Mouse (Mus musculus) kidney, embryonic 16.5 days (tissue): Measurements from ENCODE around the gene Erbb3. TPM values are rescaled to one million over a fixed set of nuclear protein-coding genes. Genes with fewer than 3 reads are reported as not detected.
"Not testable (repeated sequence)": the region's sequence is repeated elsewhere in the genome, so short reads cannot be mapped to it uniquely, and the experiment has no call there.

ENCODE experiments used
- ATAC-seq: fragments of 200-750 bp; cut with Nextera tagmentation; 2 replicates; pipeline ENCODE4 v1.8.0; 2017; ENCODE audit warnings: moderate TSS enrichment; ENCODE audit not compliant: low FRiP score, low TSS enrichment
- H3K27ac ChIP-seq: fragments of 300-500 bp; sonication (generic); 2 replicates; pipeline ENCODE4 v1.5.1; 2014; ENCODE audit warnings: low read length
- H3K27me3 ChIP-seq: fragments of 300-500 bp; sonication (generic); 2 replicates; pipeline ENCODE4 v1.6.1; 2014; ENCODE audit warnings: low read length, control low read depth, mixed read lengths; ENCODE audit not compliant: insufficient read depth
- H3K36me3 ChIP-seq: fragments of 300-500 bp; sonication (generic); 2 replicates; pipeline ENCODE4 v1.6.1; 2014; ENCODE audit warnings: low read length, control low read depth, mixed read lengths; ENCODE audit not compliant: insufficient read depth
- H3K4me1 ChIP-seq: fragments of 300-500 bp; sonication (generic); 2 replicates; pipeline ENCODE4 v1.6.1; 2014; ENCODE audit warnings: low read length, control low read depth, mixed read lengths; ENCODE audit not compliant: insufficient read depth
- H3K4me2 ChIP-seq: fragments of 300-500 bp; sonication (generic); replicated peaks from 2 replicates; pipeline ENCODE4 v1.6.1; 2014; ENCODE audit warnings: low read depth, low read length
- H3K4me3 ChIP-seq: fragments of 300-500 bp; sonication (generic); 2 replicates; pipeline ENCODE4 v1.5.1; 2014; ENCODE audit warnings: mild to moderate bottlenecking, low read length
- H3K9ac ChIP-seq: fragments of 300-500 bp; sonication (generic); replicated peaks from 2 replicates; pipeline ENCODE4 v1.6.1; 2014; ENCODE audit warnings: low read length
- H3K9me3 ChIP-seq: fragments of 300-500 bp; sonication (generic); 2 replicates; pipeline ENCODE4 v1.6.1; 2016; ENCODE audit warnings: low read length, control low read depth
- WGBS: fragments of 180-500 bp; shearing (Covaris S2); extraction: QIAGEN DNeasy Blood & Tissue Kit; methylation state at CpG from one replicate; pipeline ENCODE4 v1.1.7; 2014; 5-methylcytosine and 5-hydroxymethylcytosine counted together
- polyA plus RNA-seq: library from polyadenylated mRNA; unstranded; fragments of >200 nt; fragmentation: Nextera tagmentation; extraction: Ambion mirVana; gene quantifications from 2 replicates; pipeline ENCODE4 v1.2.1, GENCODE M21; 2015

Gene Erbb3
- 11.5 and 12.8 TPM in 2 replicates for polyA plus RNA-seq

GRCm38 (mm10) chr10:128589464-128590192, at the start of gene Erbb3:
Erbb3 (minus strand) TSS chr10:128589652.
- Histone ChIP-seq H3K9ac (peak within 1 kb of the TSS; percentile 71), H3K4me1 (peaks cover 8% of the 10 kb centered on the region; the same call in 1 of the 2 replicates), H3K27me3 (peaks cover 19% of the 10 kb centered on the region), H3K36me3 (no peaks in the 10 kb centered on the region), H3K27ac (peak within 1 kb of the TSS; percentile 94), H3K4me3 (peak within 1 kb of the TSS; percentile 69), H3K4me2 (peak within 1 kb of the TSS; percentile 94), H3K9me3 (no peaks in the 10 kb centered on the region)
- 0% methylated on average over 38 of the region's 43 CpGs for WGBS
- ATAC-seq, result peak; percentile 69

- 0 out of 2 replicates have a peak, but pooled peaks cover 3% of the 10 kb centered on the region for H3K4me1 ChIP-seq
- no peak overlapping the region for H3K4me3 ChIP-seq
- no peak for ATAC-seq
- H3K9me3 ChIP-seq, result no peaks in the 10 kb centered on the region
- no peak overlapping the region for H3K27ac ChIP-seq
- no peaks in the 10 kb centered on the region for H3K27me3 ChIP-seq
- WGBS, result 26% methylated on average over 11 of the region's 11 CpGs
- peak overlapping the region; percentile 25; the same call in 1 of the 2 replicates for H3K9ac ChIP-seq
- H3K36me3 ChIP-seq, result 0 out of 2 replicates have a peak, but pooled peaks cover 6% of the 10 kb centered on the region
- peak overlapping the region; percentile 36; the same call in 1 of the 2 replicates for H3K4me2 ChIP-seq
Observed at GRCm38 (mm10) chr10:128637011-128637410, 47.6 kb upstream of the Erbb3 start.

- Histone ChIP-seq H3K27ac (no peak overlapping the region), H3K36me3 (0 out of 2 replicates have a peak, but pooled peaks cover 6% of the 10 kb centered on the region), H3K4me1 (0 out of 2 replicates have a peak, but pooled peaks cover 3% of the 10 kb centered on the region), H3K9ac (peak overlapping the region; percentile 25; the same call in 1 of the 2 replicates), H3K27me3 (no peaks in the 10 kb centered on the region), H3K4me3 (no peak overlapping the region), H3K9me3 (no peaks in the 10 kb centered on the region), H3K4me2 (no peak overlapping the region)
- WGBS, result 58% methylated on average over 6 of the region's 6 CpGs
- no peak for ATAC-seq
Observed at GRCm38 (mm10) chr10:128636561-128636960, 47.1 kb upstream of the Erbb3 start.

DNA sequence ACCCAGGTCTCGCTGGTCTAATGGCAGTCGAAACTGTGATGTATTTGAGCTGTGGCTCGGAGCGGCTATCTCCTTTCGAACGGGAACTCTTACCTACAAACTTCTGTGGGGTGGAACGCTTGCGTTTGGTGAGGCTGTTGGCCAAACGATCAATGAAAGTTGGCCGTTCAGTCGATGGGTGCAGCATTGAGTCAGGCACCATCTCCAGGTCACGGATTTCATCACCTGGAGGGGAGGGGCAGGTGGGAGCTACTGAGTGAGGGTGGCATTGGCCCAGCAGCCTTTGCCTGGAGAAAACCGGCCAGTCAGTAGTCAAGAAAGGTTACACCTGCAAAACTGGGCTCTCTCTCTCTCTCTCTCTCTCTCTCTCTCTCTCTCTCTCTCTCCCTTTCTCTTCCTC, 46.2 kb upstream of the Erbb3 start:
- Histone ChIP-seq H3K9me3 (no peaks in the 10 kb centered on the region), H3K9ac (no peak overlapping the region), H3K36me3 (0 out of 2 replicates have a peak, but pooled peaks cover 4% of the 10 kb centered on the region), H3K27me3 (no peaks in the 10 kb centered on the region), H3K4me1 (0 out of 2 replicates have a peak, but pooled peaks cover 3% of the 10 kb centered on the region), H3K4me3 (no peak overlapping the region), H3K27ac (no peak overlapping the region), H3K4me2 (no peak overlapping the region)
- WGBS, result 91% methylated on average over 13 of the region's 13 CpGs
- no peak for ATAC-seq

DNA sequence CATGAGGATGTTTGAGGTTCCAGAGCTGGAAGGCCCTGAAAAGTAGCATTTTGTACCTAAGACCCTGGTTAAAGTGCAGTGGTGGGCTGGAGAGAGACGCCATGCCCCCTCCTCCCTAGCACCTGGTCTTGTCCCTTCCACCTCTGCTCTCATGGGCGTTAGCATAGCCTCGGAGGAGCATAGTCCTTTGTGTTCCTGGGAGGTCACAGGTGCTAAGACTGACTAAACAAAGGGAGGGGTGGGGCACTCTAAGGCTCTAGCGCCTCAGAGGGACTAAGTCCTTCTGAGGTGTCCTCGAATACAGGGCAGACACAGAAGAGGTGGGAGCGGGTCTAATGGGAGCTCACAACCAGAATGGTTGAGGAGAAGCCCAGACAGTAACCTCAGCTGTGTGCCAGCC, 42.1 kb upstream of the Erbb3 start:
- no peak overlapping the region for H3K4me3 ChIP-seq
- H3K4me2 ChIP-seq, result no peak overlapping the region
- no peak overlapping the region for H3K9ac ChIP-seq
- H3K9me3 ChIP-seq, result no peaks in the 10 kb centered on the region
- no peaks in the 10 kb centered on the region for H3K4me1 ChIP-seq
- H3K36me3 ChIP-seq, result 0 out of 2 replicates have a peak, but pooled peaks cover 3% of the 10 kb centered on the region
- WGBS, result 29% methylated on average over 6 of the region's 6 CpGs
- H3K27me3 ChIP-seq, result no peaks in the 10 kb centered on the region
- no peak for ATAC-seq
- H3K27ac ChIP-seq, result no peak overlapping the region

DNA sequence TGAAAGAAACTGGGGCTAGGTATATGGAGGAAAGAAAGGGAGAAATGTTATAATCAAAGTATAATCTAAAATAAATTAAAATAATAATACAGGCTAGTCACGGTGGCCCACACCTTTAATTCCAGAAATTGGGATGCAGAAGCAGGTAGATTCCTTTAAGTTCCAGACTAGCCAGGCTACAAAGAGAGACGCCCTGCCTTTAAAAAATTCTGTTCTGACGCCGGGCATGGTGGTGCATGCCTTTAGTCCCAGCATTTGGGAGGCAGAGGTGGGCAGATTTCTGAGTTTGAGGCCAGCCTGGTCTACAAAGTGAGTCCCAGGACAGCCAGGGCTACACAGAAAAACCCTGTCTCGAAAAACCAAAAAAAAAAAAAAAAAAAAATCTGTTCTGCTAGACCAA, 40.9 kb upstream of the Erbb3 start:
- not testable (repeated sequence) for H3K4me1 ChIP-seq, ATAC-seq, H3K36me3 ChIP-seq, H3K4me3 ChIP-seq, H3K27me3 ChIP-seq, H3K9me3 ChIP-seq, H3K27ac ChIP-seq, H3K9ac ChIP-seq, H3K4me2 ChIP-seq
- WGBS, result 76% methylated on average over 5 of the region's 5 CpGs

DNA sequence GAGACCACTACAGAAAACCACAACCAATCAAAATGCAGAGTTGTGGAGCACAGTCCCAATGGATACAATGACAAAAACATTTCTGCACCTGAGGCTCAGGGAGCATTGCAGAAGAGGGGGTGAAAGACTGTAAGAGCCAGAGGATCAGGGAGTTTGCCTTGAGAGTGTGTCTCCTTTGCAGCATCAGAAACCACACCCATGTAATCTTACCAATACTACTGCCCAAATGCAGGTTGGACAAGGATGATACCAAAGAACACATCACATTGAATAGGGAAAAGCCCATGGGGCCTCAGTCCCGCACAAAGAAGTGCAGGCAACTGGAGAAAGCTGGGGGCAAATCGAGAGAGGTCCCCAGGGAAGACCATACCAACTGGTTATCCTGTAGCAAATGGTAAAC, 40.3 kb upstream of the Erbb3 start:
- Histone ChIP-seq H3K9me3 (no peaks in the 10 kb centered on the region), H3K36me3 (peaks cover 7% of the 10 kb centered on the region), H3K4me2 (no peak overlapping the region), H3K9ac (no peak overlapping the region), H3K4me3 (no peak overlapping the region), H3K27me3 (no peaks in the 10 kb centered on the region), H3K27ac (no peak overlapping the region), H3K4me1 (peaks cover 7% of the 10 kb centered on the region)
- WGBS, result 84% methylated on average over 2 of the region's 2 CpGs
- no peak for ATAC-seq

GRCm38 (mm10) chr10:128627398-128628317, 38.2 kb upstream of the Erbb3 start:
- no peak for ATAC-seq
- no peak overlapping the region for H3K9ac ChIP-seq

GRCm38 (mm10) chr10:128626311-128627310, 37.2 kb upstream of the Erbb3 start, which contains the start of gene Rps26:
Rps26 (minus strand) TSS chr10:128626747.
- Histone ChIP-seq H3K4me2 (peak within 1 kb of the TSS; percentile 88), H3K9me3 (no peaks in the 10 kb centered on the region), H3K4me1 (peaks cover 7% of the 10 kb centered on the region), H3K27me3 (no peaks in the 10 kb centered on the region), H3K9ac (peak within 1 kb of the TSS; percentile 95), H3K4me3 (peak within 1 kb of the TSS; percentile 78), H3K36me3 (peaks cover 24% of the 10 kb centered on the region), H3K27ac (peak within 1 kb of the TSS; percentile 61)
- 1% methylated on average over 40 of the region's 40 CpGs for WGBS
- peak; percentile 98 for ATAC-seq

More at GRCm38 (mm10) chr10:128627398-128628317, 38.2 kb upstream of the Erbb3 start:
- 74% methylated on average over 10 of the region's 10 CpGs for WGBS
- Histone ChIP-seq H3K27ac (no peak overlapping the region), H3K36me3 (peaks cover 23% of the 10 kb centered on the region), H3K4me3 (no peak overlapping the region), H3K9me3 (no peaks in the 10 kb centered on the region), H3K4me1 (peaks cover 7% of the 10 kb centered on the region), H3K4me2 (no peak overlapping the region), H3K27me3 (no peaks in the 10 kb centered on the region)
